Mouse (Mus musculus) midbrain, embryonic 12.5 days (tissue): Measurements from ENCODE around the gene Armc7. TPM values are rescaled to one million over a fixed set of nuclear protein-coding genes. Genes with fewer than 3 reads are reported as not detected.
A peak's percentile ranks its signal among the peaks of the same experiment; 100 is the strongest.

ENCODE experiments used
- ATAC-seq: fragments of 200-750 bp; cut with Nextera tagmentation; 2 replicates; pipeline ENCODE4 v1.8.0; 2017; ENCODE audit warnings: low read depth, moderate TSS enrichment, moderate library complexity; ENCODE audit not compliant: low FRiP score
- H3K27ac ChIP-seq: fragments of 300-500 bp; sonication (generic); replicated peaks from 2 replicates; pipeline ENCODE4 v1.5.1; 2016; ENCODE audit warnings: mild to moderate bottlenecking
- H3K27me3 ChIP-seq: fragments of 300-500 bp; sonication (generic); 2 replicates; pipeline ENCODE4 v1.6.1; 2016; ENCODE audit warnings: mild to moderate bottlenecking
- H3K36me3 ChIP-seq: fragments of 300-500 bp; sonication (generic); 2 replicates; pipeline ENCODE4 v1.6.1; 2016
- H3K4me1 ChIP-seq: fragments of 300-500 bp; sonication (generic); 2 replicates; pipeline ENCODE4 v1.6.1; 2016
- H3K4me2 ChIP-seq: fragments of 300-500 bp; sonication (generic); replicated peaks from 2 replicates; pipeline ENCODE4 v1.6.1; 2016; ENCODE audit warnings: mild to moderate bottlenecking, moderate library complexity
- H3K4me3 ChIP-seq: fragments of 300-500 bp; sonication (generic); 2 replicates; pipeline ENCODE4 v1.5.1; 2016; ENCODE audit warnings: mild to moderate bottlenecking
- H3K9ac ChIP-seq: fragments of 300-500 bp; sonication (generic); replicated peaks from 2 replicates; pipeline ENCODE4 v1.6.1; 2016; ENCODE audit warnings: mild to moderate bottlenecking, moderate library complexity
- H3K9me3 ChIP-seq: fragments of 300-500 bp; sonication (generic); 2 replicates; pipeline ENCODE4 v1.6.1; 2016; ENCODE audit warnings: mild to moderate bottlenecking
- WGBS: fragments of 180-500 bp; shearing (Covaris S2); methylation state at CpG from one replicate; pipeline ENCODE4 v1.1.7; 2016; 5-methylcytosine and 5-hydroxymethylcytosine counted together
- microRNA-seq: library from miRNA; unstranded; fragments of <30 nt; microRNA quantifications from one replicate; pipeline ENCODE4, GENCODE M21; 2017
- polyA plus RNA-seq: library from polyadenylated mRNA; unstranded; fragments of >200 nt; fragmentation: Nextera tagmentation; extraction: Ambion mirVana; gene quantifications from 2 replicates; pipeline ENCODE4 v1.2.1, GENCODE M21; 2016

The Armc7 gene
- polyA plus RNA-seq, 1 experiment from 2014 or later: 10.3 TPM

- H3K27me3 ChIP-seq: peaks cover 1% of the 10 kb centered on the region; the same call in 1 of the 2 replicates
- H3K9me3 ChIP-seq: no peaks in the 10 kb centered on the region
- peak overlapping the region; percentile 100 for H3K27ac ChIP-seq
- ATAC-seq: no peak; the same call in 1 of the 2 replicates
- H3K4me3 ChIP-seq: peak overlapping the region; percentile 77
- H3K4me1 ChIP-seq: peaks cover 17% of the 10 kb centered on the region
- H3K9ac ChIP-seq: no peak overlapping the region
- WGBS: 90% methylated on average over 10 of the region's 10 CpGs
- peak overlapping the region; percentile 69 for H3K4me2 ChIP-seq
- H3K36me3 ChIP-seq: peaks cover 16% of the 10 kb centered on the region
Observed at GRCm38 (mm10) chr11:115536856-115537568, 61.5 kb downstream of the Armc7 start.

- Histone ChIP-seq H3K27me3 (peaks cover 6% of the 10 kb centered on the region; the same call in 1 of the 2 replicates), H3K9me3 (no peaks in the 10 kb centered on the region), H3K4me2 (no peak overlapping the region), H3K9ac (no peak overlapping the region), H3K27ac (no peak overlapping the region), H3K36me3 (peaks cover 6% of the 10 kb centered on the region), H3K4me3 (no peak overlapping the region), H3K4me1 (peaks cover 15% of the 10 kb centered on the region)
- ATAC-seq: no peak
- 44% methylated on average over 2 of the region's 2 CpGs for WGBS
Observed at GRCm38 (mm10) chr11:115538045-115538444, 62.6 kb downstream of the Armc7 start.

Small RNAs within 50 kb of the gene (microRNA-seq; reads per million reads assigned to microRNA genes)
- gene Mir3968: not detected

Other genes with a start within 250 kb of the Armc7 start
- gene Grin2c, start 208.4 kb upstream of the Armc7 start, polyA plus RNA-seq: 0.06 and 0.17 TPM in 2 replicates
- 15.9 and 18.4 TPM in 2 replicates for gene Fdxr, start 198.6 kb upstream of the Armc7 start, polyA plus RNA-seq
- 0.11 and 0.18 TPM in 2 replicates for gene Fads6, start 178.0 kb upstream of the Armc7 start, polyA plus RNA-seq
- gene Otop2, start 168.5 kb upstream of the Armc7 start, polyA plus RNA-seq: not detected in 2 replicates
- 0.05 TPM in 1 of 2 replicates, not detected in the other for gene Ush1g, start 153.6 kb upstream of the Armc7 start, polyA plus RNA-seq
- gene Otop3, start 140.9 kb upstream of the Armc7 start, polyA plus RNA-seq: 0.28 and 0.43 TPM in 2 replicates
- gene Hid1, start 107.9 kb upstream of the Armc7 start, polyA plus RNA-seq: 32.9 and 38.6 TPM in 2 replicates
- gene Cdr2l, start 93.8 kb upstream of the Armc7 start, polyA plus RNA-seq: 32.4 and 36.6 TPM in 2 replicates
- 234 and 265 TPM in 2 replicates for gene Mrpl58, start 71.9 kb upstream of the Armc7 start, polyA plus RNA-seq
- gene Atp5h, start 55.7 kb upstream of the Armc7 start, polyA plus RNA-seq: 873 and 889 TPM in 2 replicates
- 32.0 and 40.4 TPM in 2 replicates for gene Kctd2, start 55.5 kb upstream of the Armc7 start, polyA plus RNA-seq
- not detected in 2 replicates for gene Trim80, start 35.1 kb upstream of the Armc7 start, polyA plus RNA-seq
- 0.20 and 0.30 TPM in 2 replicates for gene Slc16a5, start 13.2 kb upstream of the Armc7 start, polyA plus RNA-seq
- gene Nt5c, start 16.2 kb downstream of the Armc7 start, polyA plus RNA-seq: 81.6 and 83.8 TPM in 2 replicates
- gene Jpt1, start 38.7 kb downstream of the Armc7 start, polyA plus RNA-seq: 1,008 and 1,026 TPM in 2 replicates
- 1,412 and 1,429 TPM in 2 replicates for gene Sumo2, start 60.6 kb downstream of the Armc7 start, polyA plus RNA-seq
- gene Nup85, start 88.8 kb downstream of the Armc7 start, polyA plus RNA-seq: 168 and 172 TPM in 2 replicates
- gene Mrps7, start 128.3 kb downstream of the Armc7 start, polyA plus RNA-seq: 85.7 and 89.0 TPM in 2 replicates
- 34.6 and 37.2 TPM in 2 replicates for gene Gga3, start 128.4 kb downstream of the Armc7 start, polyA plus RNA-seq
- gene Mif4gd, start 137.3 kb downstream of the Armc7 start, polyA plus RNA-seq: 12.2 and 15.1 TPM in 2 replicates
- gene Slc25a19, start 152.6 kb downstream of the Armc7 start, polyA plus RNA-seq: 26.2 and 26.9 TPM in 2 replicates
- gene Grb2, start 232.9 kb downstream of the Armc7 start, polyA plus RNA-seq: 137 and 149 TPM in 2 replicates